Mouse (Mus musculus): ENCODE measurements around the gene Trpt1. TPM values are rescaled to one million over a fixed set of nuclear protein-coding genes. Genes with fewer than 3 reads are reported as not detected.
A peak's percentile ranks its signal among the peaks of the same experiment; 100 is the strongest.

Gene Trpt1
- total RNA-seq, 2 experiments from 2014 or later: 22.6 to 25.7 TPM

DNA sequence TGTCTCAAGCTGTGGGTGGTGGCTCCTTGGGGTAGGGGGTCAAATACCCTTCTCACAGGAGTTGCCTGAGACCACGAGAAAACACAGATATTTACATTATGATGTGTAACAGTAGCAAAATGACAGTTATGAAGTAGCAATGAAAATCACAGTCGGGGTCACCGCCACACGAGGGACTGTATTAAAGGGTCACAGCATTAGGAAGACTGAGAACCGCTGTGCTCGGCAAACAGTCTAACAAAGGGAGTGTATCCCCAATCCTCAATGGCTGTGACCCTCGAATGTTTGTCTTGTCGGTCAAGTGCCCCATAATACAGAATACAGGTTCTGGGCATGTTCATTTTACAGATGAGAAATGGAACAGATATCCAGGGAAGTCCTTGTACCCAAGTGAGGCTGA is 1.9 kb upstream of the Trpt1 start:
- no peak for DNase-seq

DNA sequence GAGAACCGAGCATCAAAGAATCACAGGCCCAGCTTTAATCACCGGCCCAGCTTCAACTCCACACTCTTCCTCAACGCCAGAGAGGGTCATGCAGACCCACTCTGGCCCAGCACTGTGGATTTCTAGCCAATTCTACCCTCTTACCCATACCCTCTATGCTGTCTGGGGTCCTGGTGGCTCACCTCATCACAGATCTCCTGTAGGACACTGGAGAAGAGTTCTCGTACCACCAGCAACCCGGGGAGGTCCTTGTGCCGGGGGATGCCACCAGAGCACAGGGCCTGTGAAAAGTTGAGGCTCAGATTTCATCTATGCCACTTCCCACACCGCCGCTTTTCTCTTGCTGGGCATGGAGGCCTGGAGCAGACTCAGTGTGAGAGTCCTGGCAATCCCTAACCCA is 1.4 kb upstream of the Trpt1 start:
- DNase-seq: no peak

- DNase-seq: no peak
Measured at GRCm38 (mm10) chr19:6995255-6995991, 508 bp upstream of the Trpt1 start.

GRCm38 (mm10) chr19:6997721-6998290 is 1.9 kb downstream of the Trpt1 start:
- DNase-seq: no peak

- DNase-seq: no peak
Measured at GRCm38 (mm10) chr19:6999360-7000063, 3.6 kb downstream of the Trpt1 start.

DNA sequence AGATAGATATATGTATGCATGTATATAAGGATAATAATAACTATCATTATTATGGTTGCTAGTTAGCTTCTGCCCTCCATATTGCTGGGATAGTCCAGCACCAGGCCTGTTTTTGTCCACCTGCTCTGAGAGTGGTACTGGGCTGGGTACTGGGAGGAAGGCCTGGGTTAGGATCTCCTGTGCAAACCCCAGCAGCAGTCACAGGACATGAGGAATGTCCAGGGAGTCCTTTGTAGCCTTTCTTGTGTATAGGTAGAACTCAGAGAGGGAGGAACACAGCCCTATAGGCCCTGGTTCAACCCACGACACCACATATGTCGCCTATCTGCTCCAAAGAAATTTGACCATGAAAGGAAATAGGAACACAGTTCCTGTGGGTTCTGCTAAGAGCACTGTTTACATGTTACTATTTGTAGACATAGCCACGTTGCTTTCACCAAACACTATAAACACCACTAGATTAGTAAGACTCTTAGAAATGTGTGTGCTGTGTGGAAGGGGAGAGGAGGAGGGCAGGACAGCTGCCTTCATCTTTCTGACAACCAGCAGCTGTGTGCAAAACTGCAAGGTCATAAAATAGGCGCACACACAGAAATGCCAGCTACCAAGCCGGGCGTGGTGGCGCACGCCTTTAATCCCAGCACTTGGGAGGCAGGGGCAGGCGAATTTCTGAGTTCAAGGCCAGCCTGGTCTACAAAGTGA is 11.1 kb downstream of the Trpt1 start:
- DNase-seq: no peak

- no peak for DNase-seq
Measured at GRCm38 (mm10) chr19:7012426-7012825, 16.5 kb downstream of the Trpt1 start.

- DNase-seq: no peak
Measured at GRCm38 (mm10) chr19:7013984-7014383, 18.1 kb downstream of the Trpt1 start.

DNA sequence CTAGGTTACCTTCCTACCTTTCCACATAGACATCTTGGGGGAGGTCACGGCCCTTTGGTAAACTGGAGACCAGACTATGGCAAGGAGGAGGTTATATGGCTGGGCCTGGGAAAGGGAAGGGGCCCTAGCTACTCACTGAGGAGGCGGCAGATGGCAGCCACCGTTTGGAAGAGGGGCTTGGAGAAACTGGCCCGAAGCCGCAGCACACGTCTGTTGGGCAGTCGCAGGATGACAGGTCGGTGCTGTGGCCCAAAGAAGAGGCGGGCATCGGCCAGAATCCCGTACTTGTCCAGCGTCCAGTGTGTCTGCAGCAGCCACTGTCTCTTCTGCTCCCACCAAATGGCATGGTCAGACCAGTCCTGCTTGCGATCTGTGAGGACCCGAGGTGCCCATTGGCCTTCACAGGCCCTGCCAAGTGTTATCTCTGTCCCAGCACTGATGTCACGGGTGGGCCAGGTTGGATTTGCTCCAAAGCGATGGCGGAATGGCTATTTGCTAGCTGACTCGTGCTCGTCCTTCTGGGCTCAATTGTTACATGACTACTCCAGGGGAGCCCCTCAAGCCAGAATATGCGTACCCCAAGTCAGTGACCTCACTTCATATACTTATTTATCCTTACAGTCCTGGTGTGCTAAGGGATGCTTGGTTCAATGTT is 18.7 kb downstream of the Trpt1 start:
- DNase-seq: no peak

- DNase-seq: no peak
Measured at GRCm38 (mm10) chr19:7017541-7018457, 21.9 kb downstream of the Trpt1 start.

GRCm38 (mm10) chr19:7018546-7018945 is 22.6 kb downstream of the Trpt1 start:
- no peak for DNase-seq

GRCm38 (mm10) chr19:7019191-7019590 is 23.3 kb downstream of the Trpt1 start, which contains the start of gene Fermt3:
TSS of gene Fermt3 (minus strand) at chr19:7019469.
- peak; percentile 39 for DNase-seq

- DNase-seq: peak; percentile 69
Measured at GRCm38 (mm10) chr19:7020224-7020641, 24.3 kb downstream of the Trpt1 start.

DNA sequence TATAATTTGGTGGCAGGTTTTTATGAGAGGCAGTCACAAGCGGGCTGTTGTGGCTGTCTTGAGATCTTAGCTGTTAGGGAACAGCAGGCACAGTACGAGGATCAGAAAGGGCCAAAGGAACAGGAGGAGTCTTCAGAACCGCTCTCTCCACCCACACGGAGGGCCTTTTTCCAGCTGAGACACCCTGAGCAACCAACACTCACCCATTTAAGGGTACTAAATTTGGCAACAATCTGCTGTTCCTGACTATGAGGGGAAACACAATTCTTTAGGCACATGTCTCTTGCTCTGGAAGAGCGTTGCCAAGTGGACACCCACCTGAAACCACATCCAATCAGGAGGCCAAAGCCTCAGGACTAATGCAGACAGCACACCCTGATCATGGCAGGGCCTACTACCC is 33.6 kb downstream of the Trpt1 start:
- DNase-seq: no peak

- no peak for DNase-seq
Measured at GRCm38 (mm10) chr19:7034006-7034405, 38.1 kb downstream of the Trpt1 start.

DNA sequence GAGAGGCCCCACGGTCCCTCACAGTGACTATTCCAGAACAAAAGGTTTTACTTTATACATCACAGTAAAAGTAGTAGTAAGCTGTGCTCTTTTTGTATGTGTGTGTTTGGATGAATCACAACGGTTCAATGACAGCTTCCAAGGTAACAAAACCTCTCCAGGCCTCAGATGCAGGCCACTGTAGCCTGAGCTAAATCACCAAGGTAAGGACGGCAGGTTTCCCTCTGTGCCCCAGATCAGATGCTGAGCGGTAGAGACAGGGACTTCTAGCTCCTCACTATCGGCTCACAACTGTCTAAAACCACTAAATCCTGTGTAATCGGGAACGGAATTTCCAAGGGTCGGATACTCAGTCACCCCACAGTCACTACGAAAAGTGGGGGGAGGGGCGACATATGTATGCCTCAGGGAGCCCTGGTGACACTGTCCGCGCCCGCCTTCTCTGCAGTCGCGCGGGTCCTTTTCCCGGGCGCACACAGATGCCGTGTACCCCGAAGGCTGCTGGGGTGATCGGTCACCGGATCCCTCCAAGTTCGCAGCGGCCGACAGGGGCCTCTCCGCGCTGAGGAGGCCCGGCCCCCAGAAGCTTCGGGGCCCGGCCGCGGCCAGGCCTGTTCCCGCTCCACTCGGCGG is 43.3 kb downstream of the Trpt1 start:
- peak; percentile 66 for DNase-seq

DNA sequence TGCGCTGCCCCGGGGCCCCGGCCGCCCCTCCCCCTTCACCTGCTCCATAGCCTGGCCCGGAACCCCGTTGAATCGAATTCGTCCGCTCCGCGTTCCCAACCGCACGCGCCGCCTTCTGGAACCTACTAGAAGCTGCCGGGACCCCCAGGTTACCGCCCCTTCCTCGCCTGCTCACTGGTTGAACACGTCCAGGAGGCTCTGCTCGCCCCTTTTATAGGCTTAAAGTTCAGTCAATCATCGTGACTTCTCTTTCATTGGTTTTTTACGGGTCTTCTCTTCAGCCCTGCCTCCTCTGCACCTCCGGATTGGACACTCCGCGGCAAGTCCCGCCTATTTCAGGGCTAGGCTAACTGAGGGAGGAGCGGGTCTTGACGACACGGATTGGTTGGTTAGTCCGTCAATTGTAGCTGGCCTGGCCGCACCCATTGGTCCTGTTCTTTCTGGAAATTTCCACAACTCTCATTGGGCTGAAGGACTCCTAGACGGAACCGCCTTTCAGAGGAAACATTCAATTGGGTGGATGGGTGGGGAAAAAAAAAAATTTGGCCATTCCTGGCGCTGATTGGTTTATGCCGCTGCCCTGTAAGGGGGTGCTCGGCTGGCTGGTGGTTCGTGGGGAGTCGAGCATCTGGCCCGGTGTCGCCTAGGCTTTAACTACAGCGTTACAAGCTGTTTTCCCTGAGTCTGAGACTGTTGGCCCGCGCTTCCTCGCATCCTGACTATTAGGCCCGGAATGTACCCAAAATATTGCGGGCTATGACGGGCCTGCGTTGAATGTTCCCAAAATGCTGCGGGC is 44.1 kb downstream of the Trpt1 start, which contains the start of gene Stip1:
Gene Stip1 (minus strand): TSS at position 127 of the 796 bp plus-strand sequence.
- DNase-seq: peak; percentile 99

- no peak for DNase-seq
Measured at GRCm38 (mm10) chr19:7040637-7041130, 44.8 kb downstream of the Trpt1 start.

GRCm38 (mm10) chr19:7041171-7041570 is 45.2 kb downstream of the Trpt1 start:
- DNase-seq: no peak

DNA sequence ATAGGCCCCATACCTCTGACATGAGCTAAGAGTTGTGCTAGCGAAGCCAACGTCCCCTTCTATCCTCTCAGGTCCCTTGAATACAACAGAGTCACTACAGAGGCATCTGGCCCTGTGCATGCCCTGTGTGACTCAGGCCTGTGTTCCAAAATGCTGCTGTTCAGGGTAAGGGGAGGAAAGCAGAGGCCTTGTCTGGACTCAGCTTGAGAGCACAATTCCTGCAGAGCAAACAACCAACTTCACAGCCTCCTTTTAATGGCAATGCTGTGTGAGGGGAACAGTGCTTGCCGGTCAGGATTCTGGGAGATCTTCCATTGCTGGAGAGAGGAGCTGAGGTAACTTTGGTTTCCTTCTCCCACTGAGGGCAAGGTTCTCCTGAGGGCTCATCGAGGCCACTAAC is 48.3 kb downstream of the Trpt1 start:
- no peak for DNase-seq

Data from heart, postnatal 4 days (tissue).